Mouse (Mus musculus) myocyte (in vitro differentiated cells): ENCODE data around the gene Brd2. TPM values are rescaled to one million over a fixed set of nuclear protein-coding genes. Genes with fewer than 3 reads are reported as not detected.

ENCODE experiments used
- H3K27me3 ChIP-seq: one replicate; pipeline ENCODE4 v1.6.1; 2011; ENCODE audit not compliant: control insufficient read depth, insufficient read depth, insufficient read length
- H3K36me3 ChIP-seq: one replicate; pipeline ENCODE4 v1.6.1; 2011; ENCODE audit not compliant: control insufficient read depth, insufficient read depth
- H3K4me2 ChIP-seq: one replicate; pipeline ENCODE4 v1.6.1; 2011; ENCODE audit warnings: low read depth, control low read depth
- H3K4me3 ChIP-seq: one replicate; pipeline ENCODE4 v1.5.1; 2011; ENCODE audit warnings: mild to moderate bottlenecking, control low read depth, moderate library complexity
- H3K79me2 ChIP-seq: one replicate; pipeline ENCODE4 v1.6.1; 2011; ENCODE audit not compliant: control insufficient read depth, insufficient read depth
- H3ac ChIP-seq: one replicate; pipeline ENCODE4 v1.6.1; 2011; ENCODE audit not compliant: control insufficient read depth, insufficient read length
- CEBPB ChIP-seq: IDR thresholded peaks from 2 replicates; pipeline ENCODE4 v1.6.1; 2011; ENCODE audit warnings: mild to moderate bottlenecking, moderate library complexity; ENCODE audit not compliant: poor library complexity, insufficient read depth, severe bottlenecking
- E2F4 ChIP-seq: IDR thresholded peaks from one replicate; pipeline ENCODE4 v1.6.1; 2011; ENCODE audit warnings: mild to moderate bottlenecking, control low read depth, moderate library complexity; ENCODE audit not compliant: insufficient read depth
- MAX ChIP-seq: IDR thresholded peaks from one replicate; pipeline ENCODE4 v1.6.1; 2011; ENCODE audit warnings: low read depth, mild to moderate bottlenecking, control low read depth
- MYOD1 ChIP-seq, 3 experiments: IDR thresholded peaks; one replicate each; pipeline ENCODE4 v1.6.1; 2011; ENCODE audit warnings: control low read depth in 2 of 3, low read depth in 2 of 3, mild to moderate bottlenecking in 2 of 3, moderate library complexity in 1 of 3; ENCODE audit not compliant: insufficient read length in 2 of 3, control insufficient read depth in 1 of 3
- MYOG ChIP-seq, 3 experiments: IDR thresholded peaks; one replicate each; pipeline ENCODE4 v1.6.1; 2011; ENCODE audit warnings: control low read depth in 2 of 3, low read depth in 2 of 3, mild to moderate bottlenecking in 2 of 3; ENCODE audit not compliant: insufficient read length in 2 of 3, control insufficient read depth in 1 of 3, insufficient read depth in 1 of 3
- POLR2A ChIP-seq: IDR thresholded peaks from one replicate; pipeline ENCODE4 v1.6.1; 2011; ENCODE audit warnings: low read depth, mild to moderate bottlenecking, control low read depth, moderate library complexity; ENCODE audit not compliant: insufficient read length
- POLR2AphosphoS2 ChIP-seq: IDR thresholded peaks from one replicate; pipeline ENCODE4 v1.6.1; 2011; ENCODE audit warnings: low read depth, control low read depth; ENCODE audit not compliant: insufficient read length
- REST ChIP-seq: IDR thresholded peaks from one replicate; pipeline ENCODE4 v1.6.1; 2011; ENCODE audit warnings: mild to moderate bottlenecking, control low read depth, moderate library complexity; ENCODE audit not compliant: insufficient read depth, insufficient read length
- SRF ChIP-seq: IDR thresholded peaks from one replicate; pipeline ENCODE4 v1.6.1; 2011; ENCODE audit warnings: low read depth; ENCODE audit not compliant: control insufficient read depth, insufficient read length
- TCF12 ChIP-seq: IDR thresholded peaks from one replicate; pipeline ENCODE4 v1.6.1; 2011; ENCODE audit warnings: mild to moderate bottlenecking, control low read depth; ENCODE audit not compliant: poor library complexity, insufficient read depth, severe bottlenecking
- TCF3 ChIP-seq: IDR thresholded peaks from one replicate; pipeline ENCODE4 v1.6.1; 2011; ENCODE audit warnings: low read depth, control low read depth; ENCODE audit not compliant: insufficient read length
- USF1 ChIP-seq: IDR thresholded peaks from one replicate; pipeline ENCODE4 v1.6.1; 2011; ENCODE audit warnings: low read depth, mild to moderate bottlenecking, control low read depth, moderate library complexity
- polyA plus RNA-seq: library from polyadenylated mRNA; unstranded; fragments of >200 nt; fragmentation: generic; extraction: Trizol; gene quantifications from one replicate; pipeline ENCODE4 v1.2.1, GENCODE M21; 2012; ENCODE audit warnings: missing spikeins

Brd2 gene
- polyA plus RNA-seq, 1 experiment, result 90.1 TPM

DNA sequence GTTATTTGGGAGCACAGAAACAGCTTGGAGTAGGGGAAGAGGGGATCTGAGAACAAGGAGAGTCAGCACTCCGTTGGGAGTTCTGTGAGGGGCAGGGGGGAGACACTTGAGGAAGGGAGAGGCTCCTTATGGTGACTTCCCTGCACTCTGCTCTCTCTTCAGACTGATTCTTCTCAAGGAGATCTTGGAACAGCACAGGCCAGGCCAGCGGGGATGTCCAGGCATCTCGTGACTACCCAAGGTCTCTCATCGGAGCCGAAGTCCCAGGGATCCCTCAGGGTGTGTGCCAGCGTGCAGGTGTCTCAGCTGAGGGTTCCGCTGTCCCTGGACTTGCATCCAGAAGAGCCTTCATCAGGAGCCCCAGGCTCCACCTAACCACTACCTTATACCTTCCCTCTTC, 16.2 kb upstream of the Brd2 start:
- H3K27me3 ChIP-seq, result peaks cover 50% of the 10 kb centered on the region
- no peak overlapping the region for H3ac ChIP-seq
- H3K4me3 ChIP-seq, result no peak overlapping the region
- no peaks in the 10 kb centered on the region for H3K36me3 ChIP-seq
- H3K4me2 ChIP-seq, result no peak overlapping the region
- no peak for TF ChIP-seq TCF12
- TF ChIP-seq USF1, result no peak
- no peak for TF ChIP-seq MAX
- no peak for TF ChIP-seq MYOD1 (IDR thresholded peaks at IDR 0.05; ENCODE audit: control insufficient read depth in 1 of 3, insufficient read length in 2 of 3, low read depth in 2 of 3)
- TF ChIP-seq REST, result no peak
- TF ChIP-seq POLR2AphosphoS2, result no peak
- no peak for TF ChIP-seq SRF
- no peak for TF ChIP-seq E2F4
- TF ChIP-seq MYOG (IDR thresholded peaks at IDR 0.05; ENCODE audit: control insufficient read depth in 1 of 3, insufficient read depth in 1 of 3, insufficient read length in 2 of 3, low read depth in 2 of 3), result no peak
- no peak for TF ChIP-seq POLR2A
- no peak for TF ChIP-seq CEBPB
- no peak for TF ChIP-seq TCF3
- no peaks in the 10 kb centered on the region for H3K79me2 ChIP-seq

GRCm38 (mm10) chr17:34137601-34138000, 15.2 kb upstream of the Brd2 start:
- Histone ChIP-seq H3K27me3 (peaks cover 46% of the 10 kb centered on the region), H3K36me3 (no peaks in the 10 kb centered on the region), H3K79me2 (no peaks in the 10 kb centered on the region), H3K4me2 (no peak overlapping the region), H3ac (no peak overlapping the region), H3K4me3 (no peak overlapping the region)
- TF ChIP-seq TCF12 (no peak), CEBPB (no peak), E2F4 (no peak), POLR2A (no peak), MYOG (IDR thresholded peaks at IDR 0.05; ENCODE audit: control insufficient read depth in 1 of 3, insufficient read depth in 1 of 3, insufficient read length in 2 of 3, low read depth in 2 of 3) (no peak), SRF (no peak), USF1 (no peak), POLR2AphosphoS2 (no peak), TCF3 (no peak), MYOD1 (IDR thresholded peaks at IDR 0.05; ENCODE audit: control insufficient read depth in 1 of 3, insufficient read length in 2 of 3, low read depth in 2 of 3) (no peak), REST (no peak), MAX (no peak)

DNA sequence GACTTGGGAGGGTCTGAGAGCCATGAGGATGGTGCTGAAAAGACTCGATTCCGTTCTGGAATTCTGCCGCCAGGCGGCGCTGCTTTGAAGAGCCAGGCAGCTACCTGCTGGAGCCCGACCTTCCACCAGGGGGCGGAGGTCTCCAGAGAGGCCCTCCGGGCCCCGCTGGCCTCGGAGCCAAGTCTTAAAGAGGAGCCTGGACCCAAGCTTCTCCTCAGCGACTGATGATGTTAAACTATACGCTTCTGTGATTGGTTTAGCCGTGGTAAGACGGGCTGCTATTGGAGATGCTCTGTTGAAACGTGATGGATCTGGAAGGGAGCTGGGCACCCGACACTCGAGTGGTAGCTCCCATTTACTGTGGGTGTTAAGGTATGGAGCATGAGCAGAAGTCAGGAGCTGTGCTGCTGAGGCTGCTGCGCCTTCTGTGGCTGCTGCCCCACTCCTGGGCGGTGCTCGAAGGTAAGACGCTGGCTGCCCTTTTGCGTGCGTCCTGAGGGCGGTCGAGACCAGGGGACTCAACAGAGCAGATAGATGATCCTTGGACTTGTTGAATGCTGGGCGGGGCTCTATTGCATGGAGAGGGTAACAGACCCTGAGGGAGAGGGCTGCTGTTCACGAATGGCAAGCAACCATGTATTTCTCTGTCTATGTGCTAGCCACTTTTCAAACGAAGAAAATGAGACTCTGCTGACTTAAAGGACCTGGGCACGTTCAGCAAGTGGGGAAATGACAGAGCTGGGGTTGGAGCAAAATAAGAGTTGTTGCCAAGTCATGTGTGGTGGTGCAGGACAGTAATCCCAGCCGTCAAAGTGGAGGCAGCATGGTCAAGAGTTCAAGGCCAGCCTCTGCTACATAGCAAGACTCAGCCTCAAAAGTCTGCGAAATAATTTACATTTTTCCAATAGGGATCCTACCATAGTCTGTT, 13.1 kb upstream of the Brd2 start:
- peaks cover 30% of the 10 kb centered on the region for H3K27me3 ChIP-seq
- no peaks in the 10 kb centered on the region for H3K36me3 ChIP-seq
- peak overlapping the region; percentile 47 for H3K4me2 ChIP-seq
- no peak overlapping the region for H3ac ChIP-seq
- TF ChIP-seq USF1, result no peak
- TF ChIP-seq E2F4, result no peak
- TF ChIP-seq MAX, result no peak
- no peak for TF ChIP-seq MYOG (IDR thresholded peaks at IDR 0.05; ENCODE audit: control insufficient read depth in 1 of 3, insufficient read depth in 1 of 3, insufficient read length in 2 of 3, low read depth in 2 of 3)
- TF ChIP-seq POLR2A, result no peak
- TF ChIP-seq TCF3, result no peak
- no peak for TF ChIP-seq TCF12
- TF ChIP-seq SRF, result no peak
- TF ChIP-seq POLR2AphosphoS2, result no peak
- H3K79me2 ChIP-seq, result no peaks in the 10 kb centered on the region
- H3K4me3 ChIP-seq, result no peak overlapping the region

- no peaks in the 10 kb centered on the region for H3K79me2 ChIP-seq
- peaks cover 20% of the 10 kb centered on the region for H3K27me3 ChIP-seq
- TF ChIP-seq SRF, result no peak
- no peak for TF ChIP-seq MAX
- TF ChIP-seq USF1, result no peak
- TF ChIP-seq CEBPB, result no peak
- no peak for TF ChIP-seq POLR2A
- no peak for TF ChIP-seq MYOG (IDR thresholded peaks at IDR 0.05; ENCODE audit: control insufficient read depth in 1 of 3, insufficient read depth in 1 of 3, insufficient read length in 2 of 3, low read depth in 2 of 3)
- no peak for TF ChIP-seq TCF3
- TF ChIP-seq E2F4, result no peak
- TF ChIP-seq REST, result no peak
- no peak for TF ChIP-seq POLR2AphosphoS2
- no peak for TF ChIP-seq TCF12
- no peak for TF ChIP-seq MYOD1 (IDR thresholded peaks at IDR 0.05; ENCODE audit: control insufficient read depth in 1 of 3, insufficient read length in 2 of 3, low read depth in 2 of 3)
- no peak overlapping the region for H3ac ChIP-seq
- no peak overlapping the region for H3K4me3 ChIP-seq
- no peak overlapping the region for H3K4me2 ChIP-seq
- no peaks in the 10 kb centered on the region for H3K36me3 ChIP-seq
Measured at GRCm38 (mm10) chr17:34134451-34134850, 12.0 kb upstream of the Brd2 start.
